13 mouse cellular contexts compared by ENCODE assay signal in the genomic region with DNA sequence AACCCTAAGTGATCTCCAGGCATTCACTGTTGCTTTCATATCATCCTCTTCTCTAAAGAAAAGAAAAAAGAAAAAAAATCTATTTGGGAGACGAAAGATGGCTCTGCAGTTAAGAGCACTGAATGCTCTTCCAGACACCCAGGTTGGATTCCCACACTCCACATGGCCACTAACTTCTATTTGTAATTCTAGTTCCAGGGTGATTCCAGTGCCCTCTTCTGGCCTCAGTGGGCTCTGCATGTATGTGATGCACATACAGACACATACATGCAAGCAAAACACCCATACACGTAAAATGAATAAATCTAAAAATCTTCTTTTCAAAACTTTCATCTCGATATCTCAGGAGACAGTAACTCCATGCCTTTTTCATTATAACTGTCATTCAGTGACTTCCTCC.
"Had no signal": no experiment of that assay in that cellular context is flagged by ENCODE, and none has a peak within 500 bp of the region (broad histone marks: within the 10 kb centered on the region; RNA-seq: fewer than 3 reads in every experiment).

No protein-coding gene starts in this region.

- H3K4me2 ChIP-seq: limb, embryonic 13.5 days; liver, embryonic 11.5 days; liver, embryonic 15.5 days; neural tube, embryonic 12.5 days had no signal

- H3K27me3 ChIP-seq: limb, embryonic 13.5 days; liver, embryonic 15.5 days; neural tube, embryonic 12.5 days had no signal

- H3K36me3 ChIP-seq: limb, embryonic 13.5 days; liver, embryonic 15.5 days; neural tube, embryonic 12.5 days had no signal

- ATAC-seq: lung, postnatal 0 days had no signal

- H3K27ac ChIP-seq: limb, embryonic 13.5 days; liver, embryonic 15.5 days; neural tube, embryonic 12.5 days had no signal

- H3K4me3 ChIP-seq: limb, embryonic 13.5 days; liver, embryonic 15.5 days; neural tube, embryonic 12.5 days had no signal

- H3K9me3 ChIP-seq: limb, embryonic 13.5 days; liver, embryonic 15.5 days; neural tube, embryonic 12.5 days had no signal

- H3K9ac ChIP-seq: limb, embryonic 13.5 days; liver, embryonic 15.5 days; neural tube, embryonic 12.5 days had no signal

- H3K4me1 ChIP-seq: limb, embryonic 13.5 days; liver, embryonic 15.5 days; neural tube, embryonic 12.5 days had no signal

- DNase-seq: kidney, postnatal 25 days; layer of hippocampus, adult 9-11 months; left cerebral cortex, postnatal 4 days; lung, adult 2 months; lung, postnatal 36 days; midbrain, embryonic 14.5 days; thymus, adult 18-20 months; thymus, postnatal 14 days had no signal
